Mouse (Mus musculus): ENCODE measurements around the gene Kcnk10.

DNA sequence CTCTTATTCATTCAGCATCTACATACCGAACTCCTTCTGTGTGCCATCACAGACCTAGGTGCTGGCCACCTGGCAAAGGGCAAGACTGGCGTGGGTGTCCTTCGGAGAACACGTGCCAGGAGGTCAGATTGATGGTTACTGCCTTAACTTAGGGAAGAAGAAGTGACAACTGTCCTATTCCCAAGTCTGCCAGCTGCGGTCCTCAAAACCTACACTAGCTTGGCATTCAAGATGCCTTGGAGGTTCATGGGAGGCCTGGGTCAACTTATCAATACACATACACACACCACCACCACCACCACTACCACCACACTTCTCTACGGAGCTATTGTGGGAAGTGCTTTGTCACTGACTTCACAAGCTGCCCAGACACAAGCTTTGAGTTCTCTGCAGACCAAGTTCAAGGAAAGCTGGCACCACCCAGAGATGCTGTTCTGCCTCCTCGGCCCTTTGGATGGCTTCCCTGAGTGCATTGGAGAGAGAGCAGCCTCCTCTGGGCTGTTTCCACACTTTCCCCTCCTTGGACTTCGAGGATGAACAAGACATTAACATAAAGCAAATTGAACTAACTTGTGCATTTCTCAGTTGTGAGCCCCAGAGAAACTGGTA, 2.1 kb downstream of the Kcnk10 start:
- TF ChIP-seq POLR2A (IDR thresholded peaks at IDR 0.05; ENCODE audit: low read depth, low read length) (no peak), CTCF (IDR thresholded peaks at IDR 0.05; ENCODE audit: extremely low read depth, insufficient read length, insufficient replicate concordance, low read depth, low read length) (no peak)

Measured in small intestine, adult 2 months (tissue).